Mouse (Mus musculus) neutrophil, adult 65 days (primary cell): Measurements from ENCODE around the gene Rbmxl2. TPM values are rescaled to one million over a fixed set of nuclear protein-coding genes. Genes with fewer than 3 reads are reported as not detected.

Source experiments
- total RNA-seq: library from RNA; stranded (reverse); gene quantifications from 2 replicates; pipeline ENCODE4 v1.2.4, GENCODE M21; 2023

The Rbmxl2 gene
- total RNA-seq, result not detected in 2 replicates

DNA sequence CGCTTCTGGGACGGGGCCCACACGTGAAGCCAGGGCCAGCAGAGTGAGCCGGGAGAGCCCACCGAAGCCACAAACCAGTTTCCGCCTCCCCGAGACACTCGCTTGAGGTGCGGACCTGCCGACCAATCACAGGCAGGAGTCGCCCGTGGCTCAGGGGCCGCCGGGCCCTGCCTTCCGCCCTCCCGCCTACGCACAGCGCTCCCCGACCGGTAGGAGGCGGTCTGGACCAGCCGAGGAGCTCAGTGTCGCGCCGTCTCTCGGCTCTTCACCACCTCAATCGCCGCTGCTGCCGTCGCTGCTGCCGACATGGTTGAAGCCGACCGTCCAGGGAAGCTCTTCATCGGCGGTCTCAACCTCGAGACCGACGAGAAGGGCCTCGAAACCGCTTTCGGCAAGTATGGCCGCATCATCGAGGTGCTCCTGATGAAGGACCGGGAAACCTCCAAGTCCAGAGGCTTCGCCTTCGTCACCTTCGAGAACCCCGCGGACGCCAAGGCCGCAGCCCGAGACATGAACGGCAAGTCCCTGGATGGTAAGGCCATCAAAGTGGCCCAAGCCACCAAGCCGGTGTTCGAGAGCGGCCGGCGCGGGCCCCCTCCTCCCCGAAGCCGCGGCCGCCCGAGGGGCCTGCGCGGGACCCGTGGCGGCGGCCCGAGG, at the start of gene Rbmxl2:
Gene Rbmxl2 (plus strand): TSS at position 242 of the 657 bp plus-strand sequence.

DNA sequence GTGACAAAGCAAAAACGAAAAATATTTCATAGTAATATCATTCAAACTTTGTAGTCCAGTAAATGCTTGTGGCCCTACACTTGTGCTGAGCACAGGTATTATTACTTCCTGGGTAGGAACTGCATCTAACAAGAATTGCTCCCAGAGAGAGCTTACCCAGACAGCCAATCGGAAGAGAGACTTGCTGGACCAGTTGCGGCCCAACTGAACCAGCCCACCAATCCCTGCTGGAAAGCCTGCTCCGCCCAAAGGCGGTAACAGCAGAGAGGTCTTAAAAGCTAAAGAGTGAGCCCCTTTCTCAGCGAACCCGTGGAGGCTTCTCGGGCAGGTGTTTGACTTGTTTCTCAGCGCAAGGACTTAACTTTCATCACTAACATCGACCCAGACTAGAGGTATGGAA, 42.6 kb upstream of the Rbmxl2 start, which contains the start of gene Nlrp14:
Gene Nlrp14 (plus strand): TSS at position 301 of the 400 bp plus-strand sequence.

Other genes starting within 250 kb of the Rbmxl2 start
- not detected in 2 replicates for gene Olfr6, start 245.5 kb upstream of the Rbmxl2 start, total RNA-seq
- gene Olfr711, start 234.0 kb upstream of the Rbmxl2 start, total RNA-seq, result not detected in 2 replicates
- gene Olfr2, start 203.4 kb upstream of the Rbmxl2 start, total RNA-seq, result not detected in 2 replicates
- not detected in 2 replicates for gene Olfr713, start 178.3 kb upstream of the Rbmxl2 start, total RNA-seq
- gene Olfr714, start 138.5 kb upstream of the Rbmxl2 start, total RNA-seq, result not detected in 2 replicates
- gene Olfr17, start 116.2 kb upstream of the Rbmxl2 start, total RNA-seq, result not detected in 2 replicates
- not detected in 2 replicates for gene Olfr715b, start 99.1 kb upstream of the Rbmxl2 start, total RNA-seq
- gene Olfr715, start 78.4 kb upstream of the Rbmxl2 start, total RNA-seq, result not detected in 2 replicates
- not detected in 2 replicates for gene Olfr716, start 71.1 kb upstream of the Rbmxl2 start, total RNA-seq
- gene Nlrp14, start 42.5 kb upstream of the Rbmxl2 start, total RNA-seq, result not detected in 2 replicates
- not detected in 2 replicates for gene Syt9, start 161.3 kb downstream of the Rbmxl2 start, total RNA-seq